Mouse (Mus musculus) G1E (cell line): ENCODE measurements around the gene Sema7a.

Source experiments
- CTCF ChIP-seq: IDR thresholded peaks from 2 replicates; pipeline ENCODE4 v1.5.1; 2012; ENCODE audit warnings: low read depth, low read length, inconsistent platforms, mixed read lengths
- TAL1 ChIP-seq: conservative IDR thresholded peaks from 2 replicates; pipeline ENCODE4 v1.6.1; 2012; ENCODE audit warnings: low read depth, low read length, inconsistent platforms, mixed read lengths

- no peak for TF ChIP-seq CTCF
- no peak for TF ChIP-seq TAL1
Measured at GRCm38 (mm10) chr9:57902132-57902531, 37.8 kb upstream of the Sema7a start.
